Mouse (Mus musculus) E14TG2a.4 (cell line): ENCODE data around the gene Per1.

Experiments
- H3K27me3 ChIP-seq: 2 replicates; pipeline ENCODE4 v1.6.1; 2014; ENCODE audit warnings: low read length, control low read depth; ENCODE audit not compliant: insufficient read depth
- H3K36me3 ChIP-seq: 2 replicates; pipeline ENCODE4 v1.6.1; 2014; ENCODE audit warnings: low read length, control low read depth; ENCODE audit not compliant: insufficient read depth
- H3K4me1 ChIP-seq: replicated peaks from 2 replicates; pipeline ENCODE4 v1.6.1; 2014; ENCODE audit warnings: low read depth, low read length, control low read depth
- H3K4me3 ChIP-seq: replicated peaks from 2 replicates; pipeline ENCODE4 v1.5.1; 2014; ENCODE audit warnings: mild to moderate bottlenecking, low read length
- H3K9me3 ChIP-seq: 2 replicates; pipeline ENCODE4 v1.6.1; 2014; ENCODE audit warnings: low read length, control low read depth
- CTCF ChIP-seq: conservative IDR thresholded peaks from 2 replicates; pipeline ENCODE4 v1.5.1; 2014; ENCODE audit warnings: low read length
- NANOG ChIP-seq: IDR thresholded peaks from 2 replicates; pipeline ENCODE4 v1.6.1; 2014; ENCODE audit warnings: borderline replicate concordance, low read length, mixed read lengths
- POU5F1 ChIP-seq: IDR thresholded peaks from 2 replicates; pipeline ENCODE4 v1.6.1; 2014; ENCODE audit warnings: low read length, borderline replicate concordance

The Per1 gene

GRCm38 (mm10) chr11:69118765-69119164, 23.7 kb downstream of the Per1 start:
- no peak for TF ChIP-seq CTCF
- no peak for TF ChIP-seq NANOG
- TF ChIP-seq POU5F1 = no peak
- H3K36me3 ChIP-seq = no peaks in the 10 kb centered on the region

GRCm38 (mm10) chr11:69119446-69120155, 24.6 kb downstream of the Per1 start:
- Histone ChIP-seq H3K9me3 (no peaks in the 10 kb centered on the region), H3K4me3 (peak overlapping the region; percentile 95), H3K36me3 (no peaks in the 10 kb centered on the region), H3K4me1 (peaks cover 48% of the 10 kb centered on the region), H3K27me3 (peaks cover 78% of the 10 kb centered on the region)
- no peak for TF ChIP-seq CTCF
- no peak for TF ChIP-seq NANOG
- TF ChIP-seq POU5F1 = no peak

More at GRCm38 (mm10) chr11:69118765-69119164, 23.7 kb downstream of the Per1 start:
- Histone ChIP-seq H3K9me3 (no peaks in the 10 kb centered on the region), H3K4me1 (peaks cover 48% of the 10 kb centered on the region), H3K27me3 (peaks cover 87% of the 10 kb centered on the region), H3K4me3 (peak overlapping the region; percentile 86)

GRCm38 (mm10) chr11:69120221-69121000, 25.4 kb downstream of the Per1 start, which contains the start of gene Hes7:
Hes7 (plus strand) TSS chr11:69120404.
- Histone ChIP-seq H3K27me3 (peaks cover 70% of the 10 kb centered on the region), H3K9me3 (no peaks in the 10 kb centered on the region), H3K4me3 (peak within 1 kb of the TSS; percentile 95), H3K36me3 (no peaks in the 10 kb centered on the region), H3K4me1 (peaks cover 49% of the 10 kb centered on the region)
- TF ChIP-seq NANOG (no peak), CTCF (no peak), POU5F1 (no peak)

GRCm38 (mm10) chr11:69121001-69121740, 26.2 kb downstream of the Per1 start:
- TF ChIP-seq CTCF (no peak), NANOG (no peak), POU5F1 (no peak)
- peaks cover 56% of the 10 kb centered on the region for H3K4me1 ChIP-seq
- no peaks in the 10 kb centered on the region for H3K9me3 ChIP-seq
- H3K27me3 ChIP-seq = peaks cover 63% of the 10 kb centered on the region
- H3K36me3 ChIP-seq = no peaks in the 10 kb centered on the region
- H3K4me3 ChIP-seq = peak overlapping the region; percentile 95

GRCm38 (mm10) chr11:69121741-69122335, 26.8 kb downstream of the Per1 start:
- Histone ChIP-seq H3K9me3 (no peaks in the 10 kb centered on the region), H3K4me1 (peaks cover 61% of the 10 kb centered on the region), H3K4me3 (peak overlapping the region; percentile 95), H3K27me3 (peaks cover 63% of the 10 kb centered on the region), H3K36me3 (no peaks in the 10 kb centered on the region)
- TF ChIP-seq CTCF (no peak), POU5F1 (no peak), NANOG (no peak)

- TF ChIP-seq NANOG (no peak), CTCF (no peak), POU5F1 (no peak)
- H3K4me1 ChIP-seq = peaks cover 61% of the 10 kb centered on the region
- no peaks in the 10 kb centered on the region for H3K9me3 ChIP-seq
- peaks cover 63% of the 10 kb centered on the region for H3K27me3 ChIP-seq
- peak within 1 kb of the TSS; percentile 95 for H3K4me3 ChIP-seq
- no peaks in the 10 kb centered on the region for H3K36me3 ChIP-seq
Measured at GRCm38 (mm10) chr11:69122336-69122951, 27.4 kb downstream of the Per1 start, which contains the start of gene 9130213A22Rik. 9130213A22Rik (minus strand) TSS chr11:69122589.

- Histone ChIP-seq H3K4me3 (peak overlapping the region; percentile 95), H3K27me3 (peaks cover 58% of the 10 kb centered on the region), H3K9me3 (no peaks in the 10 kb centered on the region), H3K36me3 (no peaks in the 10 kb centered on the region), H3K4me1 (peaks cover 55% of the 10 kb centered on the region)
- TF ChIP-seq POU5F1 = no peak
- no peak for TF ChIP-seq CTCF
- TF ChIP-seq NANOG = no peak
Measured at GRCm38 (mm10) chr11:69123056-69123692, 28.2 kb downstream of the Per1 start.
